Mouse (Mus musculus): ENCODE measurements around the gene Polr3c.
"Not testable (repeated sequence)": the region's sequence is repeated elsewhere in the genome, so short reads cannot be mapped to it uniquely, and the experiment has no call there.

Gene Polr3c

GRCm38 (mm10) chr3:96708684-96709064 lies 18.8 kb downstream of the Polr3c start:
- in situ Hi-C loops (cut with MseI, MboI): no loop called here

- in situ Hi-C loops (cut with MseI, MboI): no loop called here
Measured at GRCm38 (mm10) chr3:96707903-96708683, 19.3 kb downstream of the Polr3c start, which contains the start of gene Nudt17. Gene Nudt17 (minus strand): TSS chr3:96708562.

GRCm38 (mm10) chr3:96706984-96707383 lies 20.4 kb downstream of the Polr3c start:
- in situ Hi-C loops (cut with MseI, MboI): no loop called here

GRCm38 (mm10) chr3:96706217-96706616 lies 21.2 kb downstream of the Polr3c start:
- in situ Hi-C loops (cut with MseI, MboI): no loop called here

GRCm38 (mm10) chr3:96704778-96705177 lies 22.6 kb downstream of the Polr3c start:
- in situ Hi-C loops (cut with MseI, MboI): loop anchor here in 1 of 2 experiments (5.0 kb wide), 1 partner anchor 37 kb away; no protein-coding TSS in a partner anchor

GRCm38 (mm10) chr3:96701003-96701402 lies 26.4 kb downstream of the Polr3c start:
- in situ Hi-C loops (cut with MseI, MboI): loop anchor here in 1 of 2 experiments (5.0 kb wide), 1 partner anchor 34 kb away; no protein-coding TSS in a partner anchor

GRCm38 (mm10) chr3:96700376-96700775 lies 27.1 kb downstream of the Polr3c start:
- in situ Hi-C loops (cut with MseI, MboI): loop anchor here in 1 of 2 experiments (5.0 kb wide), 1 partner anchor 33 kb away; no protein-coding TSS in a partner anchor

- in situ Hi-C loops (cut with MseI, MboI): no loop called here
Measured at GRCm38 (mm10) chr3:96698993-96699690, 28.3 kb downstream of the Polr3c start.

GRCm38 (mm10) chr3:96696766-96697732 lies 30.4 kb downstream of the Polr3c start:
- in situ Hi-C loops (cut with MseI, MboI): no loop called here

- in situ Hi-C loops (cut with MseI, MboI): no loop called here
Measured at GRCm38 (mm10) chr3:96696198-96696765, 31.1 kb downstream of the Polr3c start, which contains the start of gene Pias3. Gene Pias3 (plus strand): TSS chr3:96696384.

GRCm38 (mm10) chr3:96693579-96693978 lies 33.8 kb downstream of the Polr3c start:
- in situ Hi-C loops (cut with MseI, MboI): no loop called here

GRCm38 (mm10) chr3:96692506-96692905 lies 34.9 kb downstream of the Polr3c start:
- in situ Hi-C loops (cut with MseI, MboI): no loop called here

GRCm38 (mm10) chr3:96690298-96690697 lies 37.1 kb downstream of the Polr3c start:
- in situ Hi-C loops (cut with MseI, MboI): no loop called here

- in situ Hi-C loops (cut with MseI, MboI): no loop called here
Measured at GRCm38 (mm10) chr3:96688854-96689253, 38.6 kb downstream of the Polr3c start.

GRCm38 (mm10) chr3:96686057-96686456 lies 41.4 kb downstream of the Polr3c start:
- in situ Hi-C loops (cut with MseI, MboI): not testable (repeated sequence)

- in situ Hi-C loops (cut with MseI, MboI): no loop called here
Measured at GRCm38 (mm10) chr3:96684822-96685156, 42.6 kb downstream of the Polr3c start.

GRCm38 (mm10) chr3:96684151-96684821 lies 43.1 kb downstream of the Polr3c start:
- in situ Hi-C loops (cut with MseI, MboI): no loop called here

GRCm38 (mm10) chr3:96683496-96683895 lies 43.9 kb downstream of the Polr3c start:
- in situ Hi-C loops (cut with MseI, MboI): no loop called here

GRCm38 (mm10) chr3:96680269-96680956 lies 47.0 kb downstream of the Polr3c start:
- in situ Hi-C loops (cut with MseI, MboI): no loop called here

- in situ Hi-C loops (cut with MseI, MboI): no loop called here
Measured at GRCm38 (mm10) chr3:96679159-96679674, 48.2 kb downstream of the Polr3c start.
